Mouse (Mus musculus) testis, postnatal 14 days (tissue): ENCODE measurements at regions not wholly inside any gene's neighbourhood (a gene's known extent, or its start where the extent isn't known, plus 50 kb on each side); places are given as distances from the start of the nearest gene placed in this dataset.

Experiments
- DNase-seq: peaks from one replicate; pipeline ENCODE4 v3.0.0; 2021; ENCODE audit warnings: low spot score

- no peak for DNase-seq
Measured at GRCm38 (mm10) chr1:51644399-51644798, 166.2 kb upstream of the Nabp1 start.

DNA sequence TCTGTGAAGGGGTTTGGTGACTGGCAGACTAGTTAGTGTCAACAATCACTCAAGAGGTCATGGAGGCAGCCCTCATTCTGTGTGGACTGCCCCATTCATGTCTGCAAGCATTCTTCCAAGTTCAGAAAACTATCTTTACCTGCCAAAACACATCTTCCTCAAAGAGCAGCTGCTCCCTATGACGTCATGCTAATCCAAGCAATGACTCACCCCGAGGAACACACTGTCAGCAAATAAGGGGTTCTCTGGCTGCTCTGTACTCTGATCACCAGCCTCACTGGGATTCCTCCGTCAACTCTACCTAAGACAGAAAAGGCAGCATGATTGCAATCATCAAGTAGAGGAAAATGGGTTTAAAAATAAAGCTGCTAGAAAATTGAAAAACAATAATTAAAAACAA is 165.4 kb upstream of the Nabp1 start:
- DNase-seq = no peak

- DNase-seq = no peak
Measured at GRCm38 (mm10) chr1:51638519-51639302, 160.5 kb upstream of the Nabp1 start.

GRCm38 (mm10) chr1:51635881-51636515 is 157.8 kb upstream of the Nabp1 start:
- no peak for DNase-seq

DNA sequence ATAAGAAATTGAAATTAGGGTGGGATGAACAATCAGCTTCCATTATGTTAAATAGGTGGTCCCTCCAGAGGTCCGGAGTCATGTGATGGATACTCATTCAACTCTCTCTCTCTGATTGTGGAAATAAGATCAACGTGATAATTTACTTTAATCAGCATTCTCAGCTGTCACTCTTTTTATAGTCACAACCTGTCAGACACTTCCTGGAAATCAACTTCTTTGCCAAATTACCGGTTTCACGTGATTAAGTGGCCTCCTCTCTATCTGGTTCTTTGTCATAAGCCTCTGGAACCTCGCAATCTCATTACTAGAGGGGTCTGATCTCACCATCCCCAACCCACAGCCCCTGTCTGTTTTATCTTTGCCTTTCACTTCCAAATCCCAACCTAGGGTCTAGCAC is 155.6 kb upstream of the Nabp1 start:
- DNase-seq = no peak

GRCm38 (mm10) chr1:51632851-51633250 is 154.6 kb upstream of the Nabp1 start:
- no peak for DNase-seq

- no peak for DNase-seq
Measured at GRCm38 (mm10) chr1:51629848-51630247, 151.6 kb upstream of the Nabp1 start.

DNA sequence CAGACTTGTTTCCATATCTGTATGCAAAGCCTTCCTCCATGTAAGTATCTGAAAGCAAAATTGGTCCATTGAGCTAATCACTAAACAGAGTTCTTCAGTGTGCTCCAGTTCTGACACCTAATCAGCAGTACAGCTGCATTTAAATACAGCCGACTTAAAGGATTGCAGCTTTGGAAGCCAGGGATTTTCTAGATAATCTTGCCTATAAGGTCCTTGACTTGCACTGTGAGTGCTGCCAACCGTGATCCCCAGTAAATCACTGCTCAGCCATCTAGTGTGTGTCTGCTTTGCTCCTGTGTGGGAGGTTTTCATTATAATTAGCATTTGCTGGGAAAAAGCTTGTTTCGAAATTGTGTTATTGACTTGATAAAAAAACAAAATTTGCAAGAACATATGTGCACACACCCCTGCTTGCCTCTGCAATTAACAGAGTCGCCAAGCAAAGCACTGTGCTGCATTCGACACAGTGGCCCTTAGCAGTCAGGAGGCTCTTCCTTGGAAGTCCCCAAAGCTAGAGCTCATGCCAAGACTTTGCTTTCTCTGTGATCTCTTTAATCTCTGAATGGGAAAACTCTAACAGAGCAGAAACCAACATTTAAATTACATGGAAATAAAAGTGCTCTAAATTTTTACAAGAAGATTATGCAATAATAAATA is 150.0 kb upstream of the Nabp1 start:
- DNase-seq = no peak

DNA sequence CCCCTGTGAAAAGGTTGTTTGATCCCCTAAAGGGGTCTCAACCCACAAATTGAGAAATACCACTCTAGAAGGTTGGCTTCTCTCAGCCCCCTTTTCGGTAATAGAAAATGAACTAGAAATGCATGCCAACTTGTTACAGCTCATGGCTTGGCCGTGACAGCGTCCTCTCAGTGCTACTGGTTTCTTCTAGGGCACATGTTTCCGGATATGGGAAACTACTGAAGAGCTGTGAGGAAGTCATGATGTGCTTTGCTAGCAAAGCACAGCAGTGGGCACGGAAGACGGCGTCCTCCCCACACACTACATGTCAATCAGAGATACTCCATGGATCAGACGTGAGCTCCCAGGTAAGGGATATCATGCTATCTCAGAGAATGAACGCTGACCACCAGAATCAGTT is 148.1 kb upstream of the Nabp1 start:
- no peak for DNase-seq

- DNase-seq = no peak
Measured at GRCm38 (mm10) chr1:51625079-51625478, 146.9 kb upstream of the Nabp1 start.

DNA sequence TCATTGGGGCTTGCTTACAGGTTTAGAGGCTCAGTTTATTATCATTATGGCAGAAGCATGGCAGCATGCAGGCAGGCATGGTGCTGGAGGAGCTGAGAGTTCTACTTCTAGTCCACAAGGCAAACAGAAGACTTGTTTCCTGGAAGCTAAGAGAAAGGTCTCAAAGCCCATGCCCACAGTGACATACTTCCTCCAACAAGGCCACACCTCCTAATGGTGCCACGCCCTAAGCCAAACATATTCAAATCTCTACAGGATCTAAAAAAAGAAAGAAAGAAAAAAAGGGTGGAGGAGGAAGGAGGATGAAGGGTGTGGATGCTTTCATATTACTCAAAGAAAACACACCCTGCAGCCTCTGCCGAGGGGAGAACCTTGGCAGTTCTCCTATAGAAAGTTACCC is 146.3 kb upstream of the Nabp1 start:
- no peak for DNase-seq

- DNase-seq = no peak
Measured at GRCm38 (mm10) chr1:51622986-51623385, 144.8 kb upstream of the Nabp1 start.

DNA sequence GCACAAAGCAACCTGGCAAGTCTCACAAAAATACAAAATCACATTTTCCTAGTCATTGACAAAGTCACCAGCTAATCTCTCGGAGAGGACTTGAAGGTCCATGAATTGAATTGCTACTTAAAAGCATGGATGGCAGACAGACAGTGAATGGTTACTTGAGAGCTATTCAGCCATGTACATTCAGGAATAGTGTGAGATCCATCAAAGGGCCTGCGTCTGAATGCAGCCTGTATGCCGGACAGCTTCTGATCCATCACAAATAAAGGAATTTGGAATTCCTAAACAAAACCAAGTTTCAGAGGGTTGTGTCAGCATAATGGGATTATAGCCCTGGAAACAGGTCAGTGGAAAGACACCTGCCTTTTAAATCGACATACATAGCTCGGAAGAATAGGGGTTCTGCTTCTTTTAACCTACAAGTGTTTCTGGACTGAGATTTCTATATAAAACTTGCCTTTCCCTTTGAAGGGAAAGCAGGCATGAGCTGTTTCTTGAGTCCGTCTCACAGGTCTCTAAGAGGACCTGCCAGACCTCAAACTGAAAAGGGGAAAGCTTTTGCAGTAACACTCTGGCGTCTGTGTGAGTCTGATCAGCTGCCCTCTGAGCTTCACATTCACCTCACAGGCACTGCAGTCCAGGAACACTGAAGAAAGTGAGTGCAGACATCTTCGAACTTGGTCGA is 144.1 kb upstream of the Nabp1 start:
- no peak for DNase-seq

GRCm38 (mm10) chr1:51621062-51621461 is 142.8 kb upstream of the Nabp1 start:
- DNase-seq = no peak

- no peak for DNase-seq
Measured at GRCm38 (mm10) chr1:51617502-51618251, 139.5 kb upstream of the Nabp1 start.

- DNase-seq = no peak
Measured at GRCm38 (mm10) chr1:51616091-51616490, 137.9 kb upstream of the Nabp1 start.

GRCm38 (mm10) chr1:51615523-51615922 is 137.3 kb upstream of the Nabp1 start:
- no peak for DNase-seq

- DNase-seq = no peak
Measured at GRCm38 (mm10) chr1:51614700-51615099, 136.5 kb upstream of the Nabp1 start.

- no peak for DNase-seq
Measured at GRCm38 (mm10) chr1:51609295-51609694, 131.1 kb upstream of the Nabp1 start.

GRCm38 (mm10) chr1:51607437-51607855 is 129.2 kb upstream of the Nabp1 start:
- no peak for DNase-seq

- DNase-seq = no peak
Measured at GRCm38 (mm10) chr1:51602071-51602470, 123.8 kb upstream of the Nabp1 start.

DNA sequence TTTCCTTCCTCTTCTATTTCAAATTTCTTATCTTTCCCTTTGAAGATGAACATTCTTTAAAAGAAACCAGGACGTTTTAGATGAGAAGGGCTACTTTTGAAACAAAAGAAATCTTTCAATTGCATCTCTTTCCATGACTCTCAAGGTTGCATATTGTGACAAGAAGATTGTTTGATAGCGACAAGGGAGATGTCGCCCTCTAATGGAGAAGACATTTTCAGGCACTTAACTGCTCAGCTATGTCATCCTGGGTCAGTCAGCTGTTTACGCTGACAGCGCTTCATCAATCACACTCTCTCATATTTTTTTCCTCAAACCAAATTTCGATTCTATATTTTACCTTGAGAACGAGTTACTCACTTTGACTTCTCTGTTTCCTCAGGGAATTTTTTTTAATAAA is 122.2 kb upstream of the Nabp1 start:
- DNase-seq = no peak
